Mouse (Mus musculus) macrophage (primary cell): ENCODE results near the gene Dgcr2. TPM values are rescaled to one million over a fixed set of nuclear protein-coding genes. Genes with fewer than 3 reads are reported as not detected.

Source experiments
- H3K27ac ChIP-seq: fragments of 350-480 bp; formaldehyde crosslinking; 2 replicates; pipeline ENCODE4 v1.9.0; 2021
- H3K36me3 ChIP-seq: fragments of 350-480 bp; formaldehyde crosslinking; 2 replicates; pipeline ENCODE4 v1.9.0; 2021; ENCODE audit errors: inconsistent target
- H3K4me3 ChIP-seq: fragments of 350-480 bp; formaldehyde crosslinking; 2 replicates; pipeline ENCODE4 v1.9.0; 2021; ENCODE audit errors: inconsistent target
- H3K79me2 ChIP-seq: fragments of 350-480 bp; formaldehyde crosslinking; 2 replicates; pipeline ENCODE4 v1.9.0; 2021; ENCODE audit errors: inconsistent target
- WGBS: methylation state at CpG from one replicate; pipeline ENCODE4 v1.1.7; 2026; ENCODE audit warnings: inconsistent platforms; ENCODE audit not compliant: missing documents; 5-methylcytosine and 5-hydroxymethylcytosine counted together
- polyA plus RNA-seq: library from polyadenylated mRNA; stranded (reverse); fragments of 250-400 nt; gene quantifications from 3 replicates; pipeline ENCODE4 v1.2.4, GENCODE M21; 2018; ENCODE audit warnings: inconsistent platforms

Gene Dgcr2
- polyA plus RNA-seq, 1 experiment from 2014 or later = 13.7 TPM

DNA sequence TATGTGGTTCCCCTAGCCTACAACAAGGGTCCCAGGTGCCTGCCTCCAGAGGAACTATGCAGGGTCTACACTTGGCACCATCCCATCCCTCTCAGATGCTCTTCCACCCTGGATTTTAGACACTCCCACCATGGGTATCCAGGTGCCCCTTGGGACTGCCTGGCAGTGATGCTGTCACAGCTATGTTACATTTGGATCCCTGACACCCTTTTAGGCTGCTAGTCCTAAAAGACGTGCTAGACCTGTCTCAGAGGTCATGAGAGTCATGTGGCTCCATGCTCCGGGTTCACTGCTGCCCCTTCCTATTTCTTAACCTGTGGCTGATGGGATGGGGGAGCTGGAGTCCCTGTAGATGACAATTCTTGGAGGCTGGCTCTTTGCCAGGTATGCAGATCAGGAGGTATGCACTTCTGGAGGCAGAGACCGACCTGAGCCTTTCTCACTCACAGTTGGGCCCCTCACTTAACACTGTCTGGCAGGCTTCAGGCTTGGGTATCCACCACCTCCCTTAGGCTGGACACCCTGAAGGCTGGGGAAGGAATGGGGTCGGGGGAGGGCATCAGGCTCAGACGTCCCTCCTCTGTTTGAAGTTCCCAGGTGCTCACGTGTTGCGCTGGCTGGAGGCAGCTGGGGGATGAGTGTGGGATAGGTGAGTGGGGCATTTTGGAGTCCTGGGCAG is 96.4 kb downstream of the Dgcr2 start:
- Histone ChIP-seq H3K4me3 (no peak overlapping the region), H3K36me3 (no peaks in the 10 kb centered on the region), H3K79me2 (no peaks in the 10 kb centered on the region), H3K27ac (no peak overlapping the region)
- 22% methylated on average over 7 of the region's 7 CpGs for WGBS

DNA sequence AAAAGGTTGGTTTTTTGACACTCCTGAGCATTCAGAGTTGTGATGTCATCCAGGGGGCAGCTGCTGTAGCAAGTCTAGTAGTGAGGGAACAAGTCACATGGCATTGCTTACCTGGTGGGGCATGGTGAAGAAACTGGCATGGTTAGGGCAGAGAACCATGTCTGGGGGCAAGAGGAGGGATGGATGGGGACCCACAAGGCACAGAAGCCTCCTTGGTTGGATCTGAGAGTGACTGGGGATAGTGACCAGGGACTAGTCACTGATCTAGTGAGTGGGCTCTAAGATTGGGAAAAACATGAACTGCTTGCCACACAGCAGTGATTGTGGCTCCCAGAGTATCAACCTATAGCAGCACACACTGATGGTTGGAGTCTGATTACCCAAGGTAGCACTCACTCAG is 98.8 kb downstream of the Dgcr2 start:
- Histone ChIP-seq H3K4me3 (no peak overlapping the region), H3K36me3 (no peaks in the 10 kb centered on the region), H3K79me2 (no peaks in the 10 kb centered on the region), H3K27ac (no peak overlapping the region)

DNA sequence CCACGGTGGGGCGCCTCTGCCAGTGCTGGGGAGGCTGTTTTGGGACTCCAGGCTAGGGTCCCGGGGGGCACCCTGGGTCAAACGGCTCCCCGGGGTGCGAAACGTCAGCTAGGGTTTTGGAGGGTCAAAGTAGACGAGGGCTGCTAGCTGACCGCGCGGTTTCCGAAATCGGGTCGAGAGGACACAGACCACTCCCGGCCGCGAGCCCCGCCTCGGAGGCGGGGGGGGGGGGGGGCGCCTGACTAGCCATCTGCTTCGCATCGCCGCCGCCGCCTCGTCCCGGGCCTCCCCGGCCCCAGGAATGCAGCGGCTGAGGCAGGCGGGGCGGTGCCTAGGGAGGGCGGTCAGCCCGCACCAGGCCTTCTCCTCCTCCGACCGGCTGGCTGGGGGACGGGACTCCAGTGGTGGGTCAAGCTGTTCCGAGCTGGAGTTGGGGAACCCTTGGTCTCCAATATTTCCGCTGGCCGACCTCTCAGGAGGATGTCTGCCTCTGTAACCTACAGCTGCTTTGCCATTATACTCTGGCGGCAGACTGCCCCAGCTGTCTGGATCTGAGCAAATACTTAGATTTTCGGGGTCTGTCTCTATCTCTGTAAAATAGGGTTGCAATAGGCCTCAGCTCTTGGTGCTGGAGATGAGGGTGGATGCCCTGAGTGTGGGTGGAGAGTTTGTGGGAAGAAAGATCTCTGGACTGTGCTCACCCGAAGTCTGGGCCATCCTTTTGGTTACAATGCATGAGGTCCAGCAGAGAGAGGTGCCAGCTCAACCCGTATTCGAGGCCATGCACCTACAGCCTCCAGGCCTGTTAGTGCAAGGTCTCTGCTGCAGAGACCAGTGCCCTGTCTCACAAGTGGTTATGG is 99.8 kb downstream of the Dgcr2 start:
- H3K4me3 ChIP-seq = no peak overlapping the region
- 14% methylated on average over 36 of the region's 45 CpGs for WGBS

DNA sequence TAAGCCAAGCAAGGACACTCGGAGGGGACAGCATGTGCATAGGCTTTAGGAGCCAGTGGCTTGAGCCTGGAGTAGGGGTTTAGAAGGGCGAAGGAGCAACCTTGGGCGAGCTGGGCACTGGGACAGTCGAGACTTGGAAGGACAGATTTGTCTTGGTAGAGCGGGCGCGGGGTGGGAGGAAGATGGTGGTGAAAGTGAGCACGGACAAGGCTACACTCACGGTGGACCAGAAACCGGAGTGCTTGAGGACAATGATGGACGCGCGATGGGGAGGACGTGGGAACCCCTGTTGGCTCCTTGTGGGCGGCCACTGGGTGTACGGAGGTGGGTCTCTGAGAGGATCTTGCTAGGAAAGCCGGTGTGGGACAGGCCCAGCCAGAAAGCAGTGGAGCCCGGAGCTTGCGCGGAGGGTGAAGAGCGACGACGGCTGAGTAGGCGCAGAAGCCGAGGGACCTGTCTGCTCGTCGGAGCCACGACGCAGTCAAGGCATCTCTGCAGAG is 100.5 kb downstream of the Dgcr2 start:
- no peak overlapping the region for H3K4me3 ChIP-seq
- H3K27ac ChIP-seq = no peak overlapping the region
- no peaks in the 10 kb centered on the region for H3K79me2 ChIP-seq
- H3K36me3 ChIP-seq = no peaks in the 10 kb centered on the region
- 15% methylated on average over 29 of the region's 29 CpGs for WGBS

More for the DNA sequence above, 99.8 kb downstream of the Dgcr2 start:
- no peaks in the 10 kb centered on the region for H3K36me3 ChIP-seq
- no peak overlapping the region for H3K27ac ChIP-seq
- no peaks in the 10 kb centered on the region for H3K79me2 ChIP-seq

DNA sequence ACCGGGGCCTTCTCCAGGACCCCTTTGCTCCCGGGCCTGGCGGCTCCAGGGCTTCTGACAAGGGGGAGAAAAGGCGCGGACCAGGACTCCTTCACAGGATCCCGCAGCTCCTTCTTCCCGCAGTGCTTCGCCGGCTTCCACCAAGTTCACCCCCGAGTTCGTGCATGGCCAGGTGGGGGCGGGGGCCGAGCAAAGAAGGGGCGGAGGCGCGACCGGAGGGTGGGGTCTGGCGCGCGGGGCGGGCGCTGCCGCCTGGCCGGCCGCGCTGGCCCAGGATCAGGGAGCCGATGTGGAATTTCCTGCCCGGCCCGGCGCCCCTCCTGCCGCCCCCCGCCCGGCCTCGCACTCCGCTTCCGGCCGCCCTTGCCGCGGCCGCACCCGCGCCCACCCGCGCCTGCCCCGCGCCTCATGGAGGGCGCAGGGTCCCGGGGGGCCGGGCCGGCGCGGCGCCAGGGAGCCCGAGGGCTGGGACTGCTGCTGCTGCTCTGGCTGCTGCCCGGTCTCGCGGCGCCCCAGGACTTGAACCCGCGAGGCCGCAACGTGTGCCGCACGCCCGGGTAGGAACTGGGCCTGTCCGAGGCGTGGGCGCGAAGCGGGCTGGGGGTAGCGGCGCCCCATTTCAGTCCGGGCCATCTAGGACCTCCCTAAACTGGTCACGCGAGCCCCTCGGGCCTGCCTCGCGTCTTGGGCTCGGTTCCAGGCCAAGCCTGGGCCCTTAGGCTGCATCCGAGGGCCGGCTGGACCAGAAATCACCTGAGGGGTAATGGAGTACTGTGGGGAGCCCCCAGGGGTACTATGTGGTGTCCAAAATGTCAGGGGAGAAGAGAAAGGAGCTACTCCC is 101.2 kb downstream of the Dgcr2 start, which contains the start of gene Scarf2:
TSS of gene Scarf2 (plus strand) at position 312 of the 841 bp plus-strand sequence.
- WGBS = 8% methylated on average over 46 of the region's 81 CpGs
- Histone ChIP-seq H3K27ac (no peak within 1 kb of the TSS), H3K36me3 (no peaks in the 10 kb centered on the region), H3K4me3 (no peak within 1 kb of the TSS), H3K79me2 (no peaks in the 10 kb centered on the region)

DNA sequence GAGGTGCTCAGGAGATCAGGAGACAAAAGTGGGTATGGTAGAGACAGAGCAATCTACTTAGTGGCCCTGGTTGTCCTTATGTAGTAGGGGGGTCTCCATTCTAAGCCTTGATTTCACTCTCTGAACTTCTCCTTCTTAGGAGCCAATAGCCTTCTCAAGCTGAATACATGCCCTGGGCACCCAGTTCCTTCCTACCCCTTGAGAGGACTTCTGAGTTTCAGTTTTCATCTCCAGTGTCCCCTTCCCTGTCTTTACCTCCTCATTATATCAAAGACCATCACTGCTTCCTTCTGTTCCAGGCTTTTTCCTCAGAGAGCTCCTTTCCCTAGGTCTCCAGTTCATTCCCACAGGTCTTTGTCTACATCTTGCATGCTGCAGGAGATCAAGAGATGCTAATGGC is 101.8 kb downstream of the Dgcr2 start:
- Histone ChIP-seq H3K36me3 (no peaks in the 10 kb centered on the region), H3K79me2 (no peaks in the 10 kb centered on the region), H3K27ac (no peak overlapping the region), H3K4me3 (no peak overlapping the region)

DNA sequence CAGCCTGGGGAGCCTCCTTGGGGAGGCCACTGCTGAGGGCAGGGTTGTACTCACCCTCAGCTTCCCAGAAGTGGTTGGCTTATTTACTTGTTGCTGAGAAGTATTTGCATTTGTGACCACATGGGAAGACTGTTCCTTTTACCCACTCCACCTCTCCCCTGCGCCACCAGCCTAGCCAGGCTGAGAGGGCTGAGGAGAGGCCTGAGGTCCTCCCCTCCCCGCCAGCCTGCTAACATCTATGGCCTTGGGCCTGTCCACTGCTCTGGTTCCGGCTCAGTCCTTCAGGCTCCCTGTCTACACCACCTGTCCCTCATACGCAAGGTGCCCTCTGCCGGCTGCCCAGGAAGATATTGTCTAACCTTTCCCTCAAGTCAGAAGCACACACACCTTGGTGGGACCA is 102.7 kb downstream of the Dgcr2 start:
- 93% methylated on average over 5 of the region's 5 CpGs for WGBS
- no peak overlapping the region for H3K4me3 ChIP-seq
- no peak overlapping the region for H3K27ac ChIP-seq
- H3K79me2 ChIP-seq = no peaks in the 10 kb centered on the region
- H3K36me3 ChIP-seq = no peaks in the 10 kb centered on the region

DNA sequence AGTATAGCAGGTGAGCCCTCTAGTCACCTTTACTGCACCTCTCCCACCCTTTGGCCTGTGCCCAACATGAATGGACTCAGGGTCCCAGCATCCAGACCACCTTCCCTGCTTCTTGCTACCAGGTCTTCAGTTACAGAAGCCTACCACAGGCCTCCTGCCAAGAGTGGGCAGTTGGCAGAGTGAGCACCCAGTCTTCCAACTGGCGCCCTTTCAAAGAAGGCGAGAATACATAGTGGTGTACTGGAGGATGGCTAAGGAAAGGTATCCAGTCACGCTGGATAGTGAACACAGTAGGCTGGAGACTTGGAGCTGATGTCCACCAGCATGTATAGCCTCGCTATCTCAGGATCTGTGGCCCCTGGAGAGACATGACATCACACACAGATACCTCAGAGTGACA is 104.3 kb downstream of the Dgcr2 start:
- Histone ChIP-seq H3K27ac (no peak overlapping the region), H3K36me3 (peaks cover 5% of the 10 kb centered on the region; the same call in 1 of the 2 replicates), H3K4me3 (no peak overlapping the region), H3K79me2 (no peaks in the 10 kb centered on the region)
- WGBS = 94% methylated on average over 4 of the region's 4 CpGs

DNA sequence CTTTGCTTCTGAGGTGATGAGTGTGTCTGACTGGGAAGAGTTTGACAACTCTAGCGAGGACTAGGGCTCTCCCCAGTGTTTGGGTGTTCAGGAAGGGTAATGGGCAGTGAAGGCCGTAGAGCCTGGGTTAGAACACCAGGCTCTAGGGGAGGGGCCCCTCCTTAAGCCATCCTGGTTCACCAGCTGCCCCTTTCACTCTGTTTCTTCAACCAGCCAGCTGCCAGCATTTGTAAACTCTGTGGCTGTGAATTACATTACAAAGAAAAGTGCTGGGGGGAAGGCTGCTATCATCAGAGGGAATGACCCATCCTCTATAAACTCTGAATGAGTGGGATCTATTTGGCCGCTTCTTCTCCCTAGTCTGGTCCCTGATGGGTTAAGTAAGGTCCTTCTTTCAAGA is 105.6 kb downstream of the Dgcr2 start:
- WGBS = 96% methylated on average over 3 of the region's 3 CpGs
- Histone ChIP-seq H3K27ac (no peak overlapping the region), H3K79me2 (no peaks in the 10 kb centered on the region), H3K36me3 (peaks cover 6% of the 10 kb centered on the region; the same call in 1 of the 2 replicates), H3K4me3 (no peak overlapping the region)

Other genes starting within 250 kb of the Dgcr2 start
- 71.7 to 97.8 TPM (median 80.8 TPM) in 3 replicates for gene Med15, start 165.7 kb downstream of the Dgcr2 start, polyA plus RNA-seq
- 7.1 to 11.2 TPM (median 8.7 TPM) in 3 replicates for gene Klhl22, start 138.9 kb downstream of the Dgcr2 start, polyA plus RNA-seq
- gene Scarf2, start 101.3 kb downstream of the Dgcr2 start, polyA plus RNA-seq = 0.22 to 0.68 TPM (median 0.50 TPM) in 3 replicates
- not detected in 3 replicates for gene B830017H08Rik, start 65.4 kb downstream of the Dgcr2 start, polyA plus RNA-seq
- 0.40 to 0.70 TPM (median 0.54 TPM) in 3 replicates for gene Car15, start 60.2 kb downstream of the Dgcr2 start, polyA plus RNA-seq
- 0.07 TPM in 1 of 3 replicates, not detected in the others for gene Gm20518, start 6.9 kb downstream of the Dgcr2 start, polyA plus RNA-seq
- gene Tssk1, start 4.3 kb downstream of the Dgcr2 start, polyA plus RNA-seq = not detected in 3 replicates
- not detected in 3 replicates for gene Tssk2, start 75 bp upstream of the Dgcr2 start, polyA plus RNA-seq
- gene Ess2, start 12.8 kb upstream of the Dgcr2 start, polyA plus RNA-seq = 10.8 to 12.0 TPM (median 11.9 TPM) in 3 replicates
- not detected in 3 replicates for gene Gsc2, start 16.5 kb upstream of the Dgcr2 start, polyA plus RNA-seq
- 61.5 to 82.8 TPM (median 66.1 TPM) in 3 replicates for gene Slc25a1, start 29.7 kb upstream of the Dgcr2 start, polyA plus RNA-seq
- gene Vpreb2, start 81.9 kb upstream of the Dgcr2 start, polyA plus RNA-seq = not detected in 3 replicates
- 7.8 to 20.7 TPM (median 20.1 TPM) in 3 replicates for gene Dgcr6, start 154.3 kb upstream of the Dgcr2 start, polyA plus RNA-seq
- gene Prodh, start 191.6 kb upstream of the Dgcr2 start, polyA plus RNA-seq = 2.4 to 5.7 TPM (median 3.0 TPM) in 3 replicates
- gene Rtn4r, start 229.1 kb upstream of the Dgcr2 start, polyA plus RNA-seq = not detected in 3 replicates